Mouse (Mus musculus) lung, postnatal 0 days (tissue): ENCODE measurements around the gene Ndufa5.

ENCODE experiments used
- CTCF ChIP-seq: IDR thresholded peaks from 2 replicates; pipeline ENCODE4 v1.5.1; 2016; ENCODE audit warnings: antibody characterized with exemption, mild to moderate bottlenecking
- EP300 ChIP-seq: IDR thresholded peaks from 2 replicates; pipeline ENCODE4 v1.6.1; 2016; ENCODE audit warnings: antibody characterized with exemption, mild to moderate bottlenecking, control low read depth

DNA sequence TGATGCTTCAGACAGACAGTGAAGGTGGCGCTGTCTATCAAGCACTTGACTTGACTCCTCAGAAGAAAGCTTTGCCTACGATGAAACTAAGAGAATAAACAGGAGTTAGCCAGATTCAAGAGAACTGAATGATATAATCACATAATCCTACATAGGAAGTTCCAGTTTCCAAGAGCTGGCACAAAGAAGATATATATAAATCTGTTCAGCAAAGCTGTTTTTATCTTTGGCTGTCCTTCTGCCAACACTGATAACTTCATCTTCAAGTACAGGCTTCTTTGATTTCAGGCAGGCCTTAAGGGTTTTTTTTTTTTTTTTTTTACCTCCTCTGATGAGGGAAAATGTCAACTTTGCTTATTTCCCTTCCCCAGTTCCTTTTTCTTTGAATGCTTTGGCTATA, 57.7 kb downstream of the Ndufa5 start:
- TF ChIP-seq CTCF = no peak
- no peak for TF ChIP-seq EP300
